Mouse (Mus musculus) stomach, embryonic 14.5 days (tissue): Measurements from ENCODE around the gene Sirt7. TPM values are rescaled to one million over a fixed set of nuclear protein-coding genes. Genes with fewer than 3 reads are reported as not detected.

ENCODE experiments used
- ATAC-seq: fragments of 200-750 bp; cut with Nextera tagmentation; 2 replicates; pipeline ENCODE4 v1.8.0; 2017; ENCODE audit warnings: low read depth, moderate TSS enrichment; ENCODE audit not compliant: insufficient number of reproducible peaks, insufficient read depth, low FRiP score
- H3K27ac ChIP-seq: fragments of 300-500 bp; sonication (generic); 2 replicates; pipeline ENCODE4 v1.5.1; 2014; ENCODE audit warnings: mild to moderate bottlenecking, low read length, moderate library complexity, mixed read lengths
- H3K27me3 ChIP-seq: fragments of 300-500 bp; sonication (generic); 2 replicates; pipeline ENCODE4 v1.6.1; 2014; ENCODE audit warnings: low read length, control low read depth, mixed read lengths; ENCODE audit not compliant: control insufficient read depth, insufficient read depth
- H3K36me3 ChIP-seq: fragments of 300-500 bp; sonication (generic); 2 replicates; pipeline ENCODE4 v1.6.1; 2014; ENCODE audit warnings: mild to moderate bottlenecking, control low read depth, low read length, moderate library complexity, mixed read lengths; ENCODE audit not compliant: control insufficient read depth, insufficient read depth
- H3K4me1 ChIP-seq: fragments of 300-500 bp; sonication (generic); 2 replicates; pipeline ENCODE4 v1.6.1; 2014; ENCODE audit warnings: low read length, control low read depth, mixed read lengths; ENCODE audit not compliant: control insufficient read depth, insufficient read depth
- H3K4me2 ChIP-seq: fragments of 300-500 bp; sonication (generic); replicated peaks from 2 replicates; pipeline ENCODE4 v1.6.1; 2014; ENCODE audit warnings: low read depth, low read length, control low read depth
- H3K4me3 ChIP-seq: fragments of 300-500 bp; sonication (generic); 2 replicates; pipeline ENCODE4 v1.5.1; 2014; ENCODE audit warnings: low read depth, low read length, control low read depth
- H3K9ac ChIP-seq: fragments of 300-500 bp; sonication (generic); replicated peaks from 2 replicates; pipeline ENCODE4 v1.6.1; 2014; ENCODE audit warnings: low read depth, mild to moderate bottlenecking, control low read depth, low read length, moderate library complexity, mixed read lengths
- H3K9me3 ChIP-seq: fragments of 300-500 bp; sonication (generic); 2 replicates; pipeline ENCODE4 v1.6.1; 2016; ENCODE audit warnings: low read depth, low read length, control low read depth; ENCODE audit not compliant: control insufficient read depth
- WGBS: fragments of 180-500 bp; shearing (Covaris S2); extraction: QIAGEN DNeasy Blood & Tissue Kit; methylation state at CpG from one replicate; pipeline ENCODE4 v1.1.7; 2014; 5-methylcytosine and 5-hydroxymethylcytosine counted together
- polyA plus RNA-seq: library from polyadenylated mRNA; unstranded; fragments of >200 nt; fragmentation: Nextera tagmentation; extraction: Ambion mirVana; gene quantifications from 2 replicates; pipeline ENCODE4 v1.2.1, GENCODE M21; 2014

The Sirt7 gene
- polyA plus RNA-seq, 1 experiment from 2014 or later: 36.1 TPM

DNA sequence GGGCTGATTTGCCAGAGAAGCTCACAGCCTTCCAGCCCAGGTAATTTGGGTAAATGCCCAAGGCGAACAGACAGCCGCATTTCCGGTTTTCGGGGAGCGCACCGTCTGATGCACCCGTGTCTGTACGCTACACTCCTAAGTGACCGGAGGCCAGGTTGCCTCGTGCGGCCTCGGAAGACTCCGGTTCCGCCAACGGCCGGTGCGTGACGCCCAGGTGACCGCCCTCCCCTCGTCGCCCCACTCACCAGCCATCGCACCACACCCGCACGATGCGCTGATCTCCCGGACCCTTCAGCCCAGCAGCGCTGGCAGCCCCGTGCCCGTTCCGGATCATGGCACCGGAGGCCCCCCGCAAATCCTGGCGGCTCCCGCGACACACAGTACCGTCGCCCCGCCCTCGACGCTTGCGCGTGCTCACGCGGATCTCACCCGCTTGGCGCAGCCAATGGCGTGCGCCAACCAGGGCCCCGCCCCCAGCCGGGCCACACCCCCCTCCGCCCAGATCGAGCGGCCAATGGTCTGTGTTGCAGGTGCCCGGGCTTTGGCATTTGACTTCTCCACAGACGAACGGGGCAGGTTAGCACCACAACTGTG, 7.4 kb downstream of the Sirt7 start, which contains the start of gene Pcyt2:
Gene Pcyt2 (minus strand): TSS at position 418 of the 594 bp plus-strand sequence.
- Histone ChIP-seq H3K4me2 (peak within 1 kb of the TSS; percentile 74), H3K27ac (no peak within 1 kb of the TSS), H3K36me3 (peaks cover 43% of the 10 kb centered on the region)

DNA sequence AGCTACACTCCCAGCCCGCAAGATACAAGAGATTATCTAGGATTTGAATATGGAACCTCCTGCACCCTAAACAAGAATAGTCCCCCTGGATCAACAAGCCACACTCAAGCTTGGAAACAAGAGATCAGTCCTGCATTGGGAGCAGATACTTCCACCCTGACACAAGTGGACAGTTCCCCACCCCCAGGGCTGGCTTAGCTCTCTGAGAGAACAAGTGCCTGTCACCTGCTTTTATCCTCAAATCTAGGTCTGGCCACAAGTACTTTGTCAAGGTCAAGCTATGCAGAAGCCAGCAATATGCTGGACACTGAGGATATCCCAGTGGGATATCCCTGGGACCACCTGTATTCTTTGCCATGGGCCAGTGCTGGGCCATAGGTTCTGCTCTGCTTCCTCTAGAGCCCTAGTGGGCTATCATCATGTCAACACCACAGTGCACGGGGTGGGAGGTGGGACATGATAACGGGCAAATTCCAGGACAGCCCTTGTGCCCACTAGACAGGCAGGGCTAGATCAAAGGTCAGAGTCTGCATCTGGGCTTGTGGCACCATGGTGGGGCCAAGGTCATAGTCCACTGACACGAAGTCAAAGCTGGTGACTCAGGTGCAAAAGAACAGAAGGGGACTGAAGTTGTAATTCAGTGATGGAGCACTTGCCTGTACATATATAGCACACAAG, 8.3 kb downstream of the Sirt7 start:
- Histone ChIP-seq H3K4me3 (peak overlapping the region; percentile 53), H3K36me3 (peaks cover 51% of the 10 kb centered on the region), H3K9me3 (no peaks in the 10 kb centered on the region), H3K27ac (no peak overlapping the region), H3K4me2 (peak overlapping the region; percentile 74), H3K27me3 (no peaks in the 10 kb centered on the region), H3K4me1 (peaks cover 10% of the 10 kb centered on the region), H3K9ac (0 out of 2 replicates have a peak overlapping the region, but pooled peaks have one; percentile 36)
- ATAC-seq: no peak
- 51% methylated on average over 4 of the region's 4 CpGs for WGBS

More for the DNA sequence above, 7.4 kb downstream of the Sirt7 start, which contains the start of gene Pcyt2:
- peaks cover 10% of the 10 kb centered on the region for H3K4me1 ChIP-seq
- peak within 1 kb of the TSS; percentile 36; the same call in 1 of the 2 replicates for H3K9ac ChIP-seq
- WGBS: under 1% methylated on average over 56 of the region's 56 CpGs
- no peaks in the 10 kb centered on the region for H3K27me3 ChIP-seq
- peak; percentile 96 for ATAC-seq
- peak within 1 kb of the TSS; percentile 53 for H3K4me3 ChIP-seq
- no peaks in the 10 kb centered on the region for H3K9me3 ChIP-seq

DNA sequence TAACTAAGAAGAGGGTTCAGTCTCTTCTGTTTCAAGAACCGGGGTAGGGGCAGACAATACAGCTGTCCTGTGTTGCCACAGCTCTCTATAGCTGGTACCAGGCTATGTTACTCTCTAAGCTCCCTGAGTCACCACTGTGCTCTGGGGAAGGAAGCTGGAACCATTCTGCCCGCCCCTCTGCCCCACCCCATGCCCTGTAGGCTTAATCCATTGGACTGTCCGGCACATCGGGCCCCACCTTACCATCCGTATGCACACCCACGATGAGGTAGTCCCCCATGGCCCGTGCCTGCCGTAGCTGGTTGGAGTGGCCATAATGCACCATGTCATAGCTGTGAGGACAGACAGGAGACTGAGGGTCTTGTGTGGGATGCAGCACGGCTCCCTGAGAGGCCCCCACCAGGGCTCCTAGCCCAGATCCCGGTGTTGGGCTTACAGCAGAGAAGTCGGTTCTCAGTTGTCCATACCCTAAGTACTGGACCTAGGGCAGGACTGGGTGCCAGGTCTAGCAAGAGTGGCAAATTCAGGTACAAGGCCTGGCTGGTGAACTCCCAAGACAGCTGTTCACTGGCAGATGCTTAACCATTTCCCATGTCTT, 9.3 kb downstream of the Sirt7 start:
- no peak for ATAC-seq
- no peak overlapping the region for H3K4me3 ChIP-seq

DNA sequence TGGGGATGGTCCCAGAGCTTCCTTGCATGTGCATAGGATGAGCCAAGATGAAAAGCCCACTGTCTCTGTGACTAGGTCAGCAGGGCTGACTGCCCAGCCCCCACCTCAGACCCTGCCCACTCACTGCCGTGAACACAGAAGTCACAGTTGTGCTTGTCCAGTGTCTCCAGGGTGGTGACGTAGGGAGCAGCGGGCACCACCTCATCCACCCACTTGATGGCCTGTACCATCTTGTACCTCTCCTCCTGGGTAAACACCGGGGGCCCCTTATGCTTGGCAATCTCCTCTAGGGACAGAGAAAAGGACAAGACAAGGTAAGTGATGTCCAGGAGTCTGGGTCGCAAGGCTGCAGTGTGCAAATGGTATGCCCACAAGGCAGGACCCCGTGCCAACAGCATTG, 9.9 kb downstream of the Sirt7 start:
- Histone ChIP-seq H3K9ac (no peak overlapping the region), H3K27ac (no peak overlapping the region), H3K4me2 (no peak overlapping the region), H3K4me1 (peaks cover 10% of the 10 kb centered on the region), H3K9me3 (no peaks in the 10 kb centered on the region), H3K36me3 (peaks cover 50% of the 10 kb centered on the region), H3K27me3 (no peaks in the 10 kb centered on the region), H3K4me3 (no peak overlapping the region)
- WGBS: 86% methylated on average over 6 of the region's 6 CpGs
- no peak for ATAC-seq

More for the DNA sequence above, 9.3 kb downstream of the Sirt7 start:
- Histone ChIP-seq H3K4me1 (peaks cover 10% of the 10 kb centered on the region), H3K4me2 (no peak overlapping the region), H3K9ac (no peak overlapping the region), H3K9me3 (no peaks in the 10 kb centered on the region), H3K36me3 (peaks cover 50% of the 10 kb centered on the region), H3K27ac (no peak overlapping the region), H3K27me3 (no peaks in the 10 kb centered on the region)
- 91% methylated on average over 11 of the region's 11 CpGs for WGBS

DNA sequence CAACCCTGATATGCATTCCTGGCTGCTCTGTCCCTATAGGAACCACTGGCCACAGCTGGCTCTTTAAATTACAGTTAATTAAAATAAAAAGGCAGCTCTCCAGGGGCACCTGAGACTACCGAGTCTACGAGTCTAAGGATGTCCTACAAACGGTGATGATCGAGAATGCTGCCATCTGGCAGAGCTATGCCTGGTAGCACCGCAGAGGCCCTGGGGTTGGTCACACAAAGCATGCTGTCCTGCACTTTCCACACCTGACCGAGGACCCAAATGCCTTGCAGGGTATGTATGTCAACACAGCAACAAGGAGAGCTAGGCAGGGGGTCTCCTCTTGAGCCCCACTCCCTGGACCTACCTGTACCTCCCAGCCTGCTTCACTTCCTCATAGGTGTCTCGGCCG, 11.1 kb downstream of the Sirt7 start:
- Histone ChIP-seq H3K9ac (no peak overlapping the region), H3K36me3 (peaks cover 41% of the 10 kb centered on the region), H3K27me3 (no peaks in the 10 kb centered on the region), H3K4me2 (no peak overlapping the region), H3K27ac (no peak overlapping the region), H3K9me3 (no peaks in the 10 kb centered on the region), H3K4me1 (peaks cover 15% of the 10 kb centered on the region), H3K4me3 (no peak overlapping the region)
- 86% methylated on average over 8 of the region's 8 CpGs for WGBS
- ATAC-seq: no peak

DNA sequence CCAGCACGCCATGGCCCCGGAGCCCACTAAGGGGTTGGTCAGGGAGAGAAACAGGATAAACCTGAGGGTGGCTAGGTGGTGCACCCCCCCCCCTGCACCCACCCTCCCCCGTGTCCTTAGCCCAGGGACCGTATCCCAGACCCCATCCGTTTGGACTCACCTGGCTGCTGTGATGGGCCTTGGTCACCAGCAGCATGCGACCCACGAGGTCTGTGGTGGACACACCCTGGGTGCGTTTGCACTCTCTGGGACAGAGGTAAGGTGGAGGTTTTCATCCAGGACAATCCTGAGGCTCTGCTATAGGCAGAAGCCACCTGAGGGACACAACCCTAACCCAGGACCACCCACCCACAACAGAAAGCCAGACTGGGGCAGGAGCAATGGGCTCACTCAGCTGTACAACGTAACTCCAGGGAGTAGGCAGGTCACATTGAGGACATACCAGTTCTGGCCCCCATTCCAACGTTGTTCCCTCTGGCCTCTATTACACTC, 11.5 kb downstream of the Sirt7 start:
- no peak overlapping the region for H3K4me3 ChIP-seq
- H3K27me3 ChIP-seq: no peaks in the 10 kb centered on the region
- H3K27ac ChIP-seq: no peak overlapping the region
- no peaks in the 10 kb centered on the region for H3K9me3 ChIP-seq
- no peak for ATAC-seq
- H3K36me3 ChIP-seq: peaks cover 36% of the 10 kb centered on the region
- peaks cover 20% of the 10 kb centered on the region for H3K4me1 ChIP-seq
- H3K4me2 ChIP-seq: no peak overlapping the region
- H3K9ac ChIP-seq: no peak overlapping the region
- 86% methylated on average over 10 of the region's 10 CpGs for WGBS

DNA sequence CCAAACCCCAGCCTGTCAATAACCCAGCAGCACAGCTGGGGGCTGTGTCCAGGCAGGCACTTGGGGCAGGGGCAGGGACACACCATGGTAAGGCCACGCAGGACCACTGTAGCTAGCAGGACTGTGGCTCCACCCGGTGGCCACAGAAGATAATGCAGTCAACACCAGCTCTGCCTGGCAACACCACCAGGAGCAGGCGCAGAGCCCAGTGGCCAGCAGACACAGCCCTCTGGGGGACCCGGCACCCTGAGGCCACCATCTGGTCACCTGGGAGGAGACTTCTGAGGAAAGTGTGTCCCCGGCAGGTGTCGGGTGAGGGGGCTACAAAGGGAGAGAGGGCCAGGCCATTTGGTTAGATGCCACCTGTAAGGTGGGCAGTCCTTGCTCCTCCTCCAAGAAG, 12.3 kb downstream of the Sirt7 start:
- no peak for ATAC-seq
- H3K9ac ChIP-seq: no peak overlapping the region
- no peak overlapping the region for H3K27ac ChIP-seq
- WGBS: 28% methylated on average over 6 of the region's 6 CpGs
- no peak overlapping the region for H3K4me3 ChIP-seq
- H3K27me3 ChIP-seq: no peaks in the 10 kb centered on the region
- peaks cover 27% of the 10 kb centered on the region for H3K4me1 ChIP-seq
- H3K4me2 ChIP-seq: no peak overlapping the region
- H3K9me3 ChIP-seq: no peaks in the 10 kb centered on the region
- H3K36me3 ChIP-seq: peaks cover 34% of the 10 kb centered on the region

DNA sequence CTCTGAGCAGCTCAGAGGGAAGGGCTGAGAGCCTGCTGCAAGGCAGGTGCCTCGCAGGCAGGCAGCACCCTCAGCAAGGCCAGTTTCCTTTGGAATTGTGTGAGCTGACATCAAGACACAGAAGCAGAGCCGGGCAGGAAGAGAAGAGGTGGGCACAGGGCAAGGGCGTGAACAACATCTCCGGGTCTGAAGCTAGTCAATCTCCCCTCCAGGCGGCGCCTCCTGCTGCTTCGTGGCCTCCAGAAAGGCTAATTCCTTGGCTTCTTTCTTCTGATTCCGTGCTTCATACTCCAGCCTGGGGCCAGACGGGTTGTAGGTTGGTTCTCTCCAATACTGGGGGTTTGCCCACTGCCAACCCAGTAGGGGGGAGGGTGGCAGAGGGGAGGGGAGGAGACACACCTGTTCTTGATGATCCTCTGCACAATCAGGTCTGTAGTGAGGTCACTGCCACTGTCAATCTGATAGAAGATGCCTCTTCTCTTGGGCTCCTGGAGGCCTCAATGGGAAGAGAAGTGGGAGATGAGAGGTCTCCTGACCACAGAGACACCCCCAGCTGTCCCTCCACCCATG, 14.5 kb downstream of the Sirt7 start:
- H3K27ac ChIP-seq: no peak overlapping the region
- H3K27me3 ChIP-seq: no peaks in the 10 kb centered on the region
- peaks cover 37% of the 10 kb centered on the region for H3K36me3 ChIP-seq
- WGBS: 88% methylated on average over 9 of the region's 9 CpGs
- no peaks in the 10 kb centered on the region for H3K9me3 ChIP-seq
- no peak overlapping the region for H3K9ac ChIP-seq
- H3K4me3 ChIP-seq: no peak overlapping the region
- no peak overlapping the region for H3K4me2 ChIP-seq
- ATAC-seq: no peak
- peaks cover 21% of the 10 kb centered on the region for H3K4me1 ChIP-seq
